Mouse (Mus musculus) thymus, adult 2 months (tissue): Measurements from ENCODE around the gene Rab11fip2.

Experiments used
- CTCF ChIP-seq: fragments of 200-500 bp; IDR thresholded peaks from 2 replicates; pipeline ENCODE4 v1.5.1; 2012; ENCODE audit warnings: mild to moderate bottlenecking, control low read depth, low read length, moderate library complexity, borderline replicate concordance; ENCODE audit not compliant: control insufficient read depth, poor library complexity, insufficient read depth; ENCODE audit errors: extremely low read depth
- POLR2A ChIP-seq: fragments of 200-500 bp; IDR thresholded peaks from 2 replicates; pipeline ENCODE4 v1.6.1; 2012; ENCODE audit warnings: mild to moderate bottlenecking, low read length, control low read depth, moderate library complexity; ENCODE audit not compliant: control insufficient read depth, poor library complexity, insufficient read depth; ENCODE audit errors: extremely low read depth

DNA sequence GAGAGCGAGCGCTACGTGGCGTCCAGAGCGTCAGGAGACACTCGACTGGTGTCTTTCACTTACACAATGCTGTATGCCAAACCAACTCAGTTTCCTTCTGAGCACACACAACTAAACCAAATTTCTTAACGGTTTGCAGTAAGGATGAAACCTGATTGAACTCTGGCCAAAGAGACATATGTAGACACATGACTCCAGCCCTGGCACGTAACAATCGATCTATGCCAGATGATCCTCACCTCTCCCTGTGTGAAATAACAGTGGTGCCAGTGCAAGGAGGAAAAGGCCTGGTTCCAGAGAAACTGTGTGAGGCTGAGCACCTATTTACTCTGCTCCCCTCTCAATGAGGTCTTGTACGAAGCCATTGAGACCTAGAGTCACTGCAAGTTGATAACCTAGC is 11.4 kb downstream of the Rab11fip2 start:
- TF ChIP-seq POLR2A (no peak), CTCF (no peak)
